Mouse (Mus musculus): ENCODE measurements around the gene Vgll2. TPM values are rescaled to one million over a fixed set of nuclear protein-coding genes. Genes with fewer than 3 reads are reported as not detected.

Gene Vgll2
- polyA plus RNA-seq, 1 experiment from 2014 or later, result 24.2 TPM

- Histone ChIP-seq H3K9ac (no peak overlapping the region), H3K4me1 (peaks cover 22% of the 10 kb centered on the region), H3K4me3 (peak overlapping the region; percentile 39), H3K9me3 (no peaks in the 10 kb centered on the region), H3K27ac (no peak overlapping the region), H3K4me2 (peak overlapping the region; percentile 63), H3K36me3 (no peaks in the 10 kb centered on the region), H3K27me3 (peaks cover 89% of the 10 kb centered on the region)
- peak; percentile 20; the same call in 1 of the 2 replicates for ATAC-seq (ENCODE audit: insufficient number of reproducible peaks, low FRiP score, low TSS enrichment, low read depth)
- 3% methylated on average over 65 of the region's 68 CpGs for WGBS
Observed at GRCm38 (mm10) chr10:52027161-52028035, 5.1 kb downstream of the Vgll2 start.

- Histone ChIP-seq H3K9ac (no peak overlapping the region), H3K27me3 (peaks cover 77% of the 10 kb centered on the region), H3K4me1 (peaks cover 12% of the 10 kb centered on the region), H3K4me2 (no peak overlapping the region), H3K27ac (no peak overlapping the region), H3K9me3 (no peaks in the 10 kb centered on the region), H3K36me3 (no peaks in the 10 kb centered on the region), H3K4me3 (no peak overlapping the region)
- 3% methylated on average over 11 of the region's 11 CpGs for WGBS
- ATAC-seq (ENCODE audit: insufficient number of reproducible peaks, low FRiP score, low TSS enrichment, low read depth), result no peak
Observed at GRCm38 (mm10) chr10:52028561-52029370, 6.5 kb downstream of the Vgll2 start.

- Histone ChIP-seq H3K27ac (no peak overlapping the region), H3K27me3 (peaks cover 69% of the 10 kb centered on the region), H3K4me3 (no peak overlapping the region), H3K4me2 (no peak overlapping the region), H3K9me3 (no peaks in the 10 kb centered on the region), H3K36me3 (no peaks in the 10 kb centered on the region), H3K9ac (no peak overlapping the region), H3K4me1 (peaks cover 12% of the 10 kb centered on the region)
- WGBS, result 2% methylated on average over 10 of the region's 10 CpGs
- ATAC-seq (ENCODE audit: insufficient number of reproducible peaks, low FRiP score, low TSS enrichment, low read depth), result no peak
Observed at GRCm38 (mm10) chr10:52029421-52030080, 7.2 kb downstream of the Vgll2 start.

- no peak overlapping the region for H3K4me2 ChIP-seq
- peaks cover 32% of the 10 kb centered on the region for H3K27me3 ChIP-seq
- H3K9me3 ChIP-seq, result no peaks in the 10 kb centered on the region
- H3K4me1 ChIP-seq, result 0 out of 2 replicates have a peak, but pooled peaks cover 2% of the 10 kb centered on the region
- no peak overlapping the region for H3K4me3 ChIP-seq
- H3K9ac ChIP-seq, result no peak overlapping the region
- no peak for ATAC-seq (ENCODE audit: insufficient number of reproducible peaks, low FRiP score, low TSS enrichment, low read depth)
- no peak overlapping the region for H3K27ac ChIP-seq
- H3K36me3 ChIP-seq, result no peaks in the 10 kb centered on the region
Observed at GRCm38 (mm10) chr10:52033729-52034128, 11.4 kb downstream of the Vgll2 start.

- H3K9ac ChIP-seq, result no peak overlapping the region
- no peaks in the 10 kb centered on the region for H3K36me3 ChIP-seq
- no peaks in the 10 kb centered on the region for H3K4me1 ChIP-seq
- no peak overlapping the region for H3K27ac ChIP-seq
- H3K4me3 ChIP-seq, result no peak overlapping the region
- no peak overlapping the region for H3K4me2 ChIP-seq
- no peak for ATAC-seq (ENCODE audit: insufficient number of reproducible peaks, low FRiP score, low TSS enrichment, low read depth)
- no peaks in the 10 kb centered on the region for H3K9me3 ChIP-seq
- H3K27me3 ChIP-seq, result no peaks in the 10 kb centered on the region
- 68% methylated on average over 1 of the region's 1 CpGs for WGBS
Observed at GRCm38 (mm10) chr10:52039392-52039791, 17.1 kb downstream of the Vgll2 start.

GRCm38 (mm10) chr10:52043086-52043485 lies 20.8 kb downstream of the Vgll2 start:
- 69% methylated on average over 5 of the region's 5 CpGs for WGBS
- no peaks in the 10 kb centered on the region for H3K4me1 ChIP-seq
- H3K9me3 ChIP-seq, result no peaks in the 10 kb centered on the region
- no peak overlapping the region for H3K4me3 ChIP-seq
- no peaks in the 10 kb centered on the region for H3K27me3 ChIP-seq
- H3K36me3 ChIP-seq, result no peaks in the 10 kb centered on the region
- H3K4me2 ChIP-seq, result no peak overlapping the region
- no peak overlapping the region for H3K9ac ChIP-seq
- H3K27ac ChIP-seq, result no peak overlapping the region
- ATAC-seq (ENCODE audit: insufficient number of reproducible peaks, low FRiP score, low TSS enrichment, low read depth), result no peak

- no peak overlapping the region for H3K4me3 ChIP-seq
- H3K27ac ChIP-seq, result no peak overlapping the region
- no peak for ATAC-seq (ENCODE audit: insufficient number of reproducible peaks, low FRiP score, low TSS enrichment, low read depth)
- H3K27me3 ChIP-seq, result no peaks in the 10 kb centered on the region
- no peak overlapping the region for H3K4me2 ChIP-seq
- 60% methylated on average over 3 of the region's 3 CpGs for WGBS
- H3K9ac ChIP-seq, result no peak overlapping the region
- H3K9me3 ChIP-seq, result no peaks in the 10 kb centered on the region
- H3K4me1 ChIP-seq, result no peaks in the 10 kb centered on the region
- no peaks in the 10 kb centered on the region for H3K36me3 ChIP-seq
Observed at GRCm38 (mm10) chr10:52048287-52048686, 26.0 kb downstream of the Vgll2 start.

- H3K4me3 ChIP-seq, result no peak overlapping the region
- H3K9me3 ChIP-seq, result no peaks in the 10 kb centered on the region
- no peaks in the 10 kb centered on the region for H3K4me1 ChIP-seq
- no peak overlapping the region for H3K4me2 ChIP-seq
- ATAC-seq (ENCODE audit: insufficient number of reproducible peaks, low FRiP score, low TSS enrichment, low read depth), result no peak
- no peaks in the 10 kb centered on the region for H3K36me3 ChIP-seq
- no peak overlapping the region for H3K9ac ChIP-seq
- no peaks in the 10 kb centered on the region for H3K27me3 ChIP-seq
- H3K27ac ChIP-seq, result no peak overlapping the region
Observed at GRCm38 (mm10) chr10:52072482-52072881, 50.2 kb downstream of the Vgll2 start.

Small RNA genes lying within 50 kb of the gene (microRNA-seq; reads per million reads assigned to microRNA genes)
- not detected for gene Gm24084

Other genes with a start within 250 kb of the Vgll2 start
- 0.05 and 0.06 TPM in 2 replicates for gene Ros1, start 172.7 kb downstream of the Vgll2 start, polyA plus RNA-seq (2015; fragmentation: Nextera tagmentation; extraction: Ambion mirVana)
- gene Dcbld1, start 211.1 kb downstream of the Vgll2 start, polyA plus RNA-seq (2015; fragmentation: Nextera tagmentation; extraction: Ambion mirVana), result 16.2 and 17.0 TPM in 2 replicates